Mouse (Mus musculus): Measurements from ENCODE around the gene Rnf145. TPM values are rescaled to one million over a fixed set of nuclear protein-coding genes. Genes with fewer than 3 reads are reported as not detected.

Rnf145 gene
- polyA plus RNA-seq, 1 experiment from 2014 or later: 71.3 TPM

DNA sequence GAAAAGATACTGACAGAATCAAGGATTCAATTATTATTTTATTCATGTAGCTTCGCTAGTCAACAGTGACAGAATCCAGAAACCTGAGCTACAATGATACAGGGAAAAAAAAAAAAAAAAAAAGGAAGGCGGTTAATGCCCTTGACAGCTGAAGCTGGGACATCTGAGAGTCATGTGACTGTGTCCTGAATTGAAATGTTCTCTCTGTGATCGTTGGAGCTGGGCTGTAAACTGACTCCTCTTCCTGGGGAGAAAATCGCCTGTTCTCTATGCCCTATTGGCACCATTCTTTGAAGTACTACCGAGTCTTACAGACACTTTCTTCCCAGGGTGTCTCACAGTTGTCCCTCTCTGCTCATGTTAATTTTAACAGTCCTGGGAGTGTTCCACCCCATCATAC, 15.8 kb upstream of the Rnf145 start:
- DNase-seq (ENCODE audit: low spot score) (no peak), ATAC-seq (replicated peaks; ENCODE audit: low FRiP score, low TSS enrichment, low read depth) (no peak)
- Histone ChIP-seq H3K27ac (ENCODE audit: low read depth) (no peak overlapping the region), H3K4me3 (ENCODE audit: low read depth, low read length) (no peak overlapping the region), H3K9me3 (ENCODE audit: control insufficient read depth, low read length) (no peaks in the 10 kb centered on the region), H3K9ac (ENCODE audit: low read length) (no peak overlapping the region), H3K36me3 (ENCODE audit: control insufficient read depth, insufficient read depth, low read length) (no peaks in the 10 kb centered on the region), H3K27me3 (replicated peaks; ENCODE audit: control insufficient read depth, insufficient read depth, low read length) (no peaks in the 10 kb centered on the region), H3K4me2 (ENCODE audit: low read length) (no peak overlapping the region), H3K4me1 (replicated peaks; ENCODE audit: control insufficient read depth, insufficient read depth, low read length) (peaks cover 7% of the 10 kb centered on the region; the same call in 1 of the 2 replicates)
- WGBS: 53% methylated on average over 5 of the region's 5 CpGs

DNA sequence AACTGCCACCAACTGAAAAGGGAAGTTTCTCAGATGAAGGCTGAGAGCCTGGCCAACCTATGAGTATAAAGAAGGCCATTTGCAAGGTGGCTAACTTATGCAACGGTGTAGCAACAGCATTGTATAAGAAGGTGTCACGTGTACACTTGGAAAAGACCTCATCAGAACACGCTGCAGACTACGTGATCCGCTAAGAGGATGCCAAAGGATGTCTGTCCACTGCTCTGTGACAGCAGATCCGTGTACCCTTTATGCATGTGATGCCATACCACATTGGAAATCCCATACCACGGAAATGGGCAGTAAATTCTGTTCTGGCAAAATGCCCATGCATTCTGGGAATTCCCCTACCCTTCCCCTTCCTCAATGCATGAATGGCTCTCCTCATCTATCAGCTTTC, 14.6 kb upstream of the Rnf145 start:
- H3K9me3 ChIP-seq (ENCODE audit: control insufficient read depth, low read length): no peaks in the 10 kb centered on the region
- WGBS: 86% methylated on average over 7 of the region's 7 CpGs
- ATAC-seq (replicated peaks; ENCODE audit: low FRiP score, low TSS enrichment, low read depth) (no peak), DNase-seq (ENCODE audit: low spot score) (no peak)
- H3K27me3 ChIP-seq (replicated peaks; ENCODE audit: control insufficient read depth, insufficient read depth, low read length): no peaks in the 10 kb centered on the region
- H3K4me3 ChIP-seq (ENCODE audit: low read depth, low read length): no peak overlapping the region
- no peak overlapping the region for H3K27ac ChIP-seq (ENCODE audit: low read depth)
- H3K9ac ChIP-seq (ENCODE audit: low read length): no peak overlapping the region
- H3K4me1 ChIP-seq (replicated peaks; ENCODE audit: control insufficient read depth, insufficient read depth, low read length): no peaks in the 10 kb centered on the region
- no peak overlapping the region for H3K4me2 ChIP-seq (ENCODE audit: low read length)
- H3K36me3 ChIP-seq (ENCODE audit: control insufficient read depth, insufficient read depth, low read length): no peaks in the 10 kb centered on the region

DNA sequence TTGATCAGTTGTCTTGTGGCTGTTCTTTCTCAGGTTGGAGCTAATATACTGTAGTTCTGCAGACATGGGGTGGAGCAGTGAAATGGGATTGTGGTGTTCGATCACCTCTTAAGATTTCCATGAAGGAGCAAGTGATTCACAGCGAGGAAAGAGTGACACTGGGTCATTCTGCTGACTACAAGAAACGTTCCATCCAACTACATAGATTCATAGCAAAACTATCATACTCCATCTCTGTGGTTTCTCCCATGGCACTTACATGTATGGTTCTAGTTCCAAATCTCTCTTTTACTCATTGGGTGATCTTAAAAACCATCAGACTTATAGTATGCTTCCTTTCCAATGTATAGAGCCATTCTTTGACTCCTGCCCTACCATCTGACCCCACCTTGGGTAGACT, 14.0 kb upstream of the Rnf145 start:
- Histone ChIP-seq H3K9ac (ENCODE audit: low read length) (no peak overlapping the region), H3K4me2 (ENCODE audit: low read length) (no peak overlapping the region), H3K4me1 (replicated peaks; ENCODE audit: control insufficient read depth, insufficient read depth, low read length) (no peaks in the 10 kb centered on the region), H3K9me3 (ENCODE audit: control insufficient read depth, low read length) (no peaks in the 10 kb centered on the region), H3K4me3 (ENCODE audit: low read depth, low read length) (no peak overlapping the region), H3K36me3 (ENCODE audit: control insufficient read depth, insufficient read depth, low read length) (no peaks in the 10 kb centered on the region), H3K27me3 (replicated peaks; ENCODE audit: control insufficient read depth, insufficient read depth, low read length) (no peaks in the 10 kb centered on the region), H3K27ac (ENCODE audit: low read depth) (no peak overlapping the region)
- whole genome bisulfite sequencing: 86% methylated on average over 3 of the region's 3 CpGs
- ATAC-seq (replicated peaks; ENCODE audit: low FRiP score, low TSS enrichment, low read depth) (no peak), DNase-seq (ENCODE audit: low spot score) (no peak)

DNA sequence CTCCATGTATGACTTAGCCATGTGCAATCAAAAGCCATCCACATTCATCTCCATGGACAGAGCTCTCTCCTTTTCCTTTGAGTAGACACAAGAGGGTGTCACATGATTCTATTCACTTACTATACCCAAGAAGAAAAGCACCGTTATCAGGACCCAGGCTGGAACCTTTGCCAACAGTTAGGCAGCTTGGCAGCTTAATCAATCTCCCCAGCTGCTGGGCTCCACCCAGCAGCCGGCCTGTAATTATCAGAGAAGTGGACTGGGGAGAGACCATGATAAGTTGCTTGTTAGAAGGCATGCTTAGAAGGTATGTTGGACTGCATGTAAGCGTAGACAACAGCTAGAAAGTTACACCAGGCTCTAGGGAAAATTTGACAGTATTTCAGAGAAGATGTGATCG, 9.9 kb upstream of the Rnf145 start:
- Histone ChIP-seq H3K9ac (ENCODE audit: low read length) (no peak overlapping the region), H3K4me2 (ENCODE audit: low read length) (no peak overlapping the region), H3K4me1 (replicated peaks; ENCODE audit: control insufficient read depth, insufficient read depth, low read length) (0 out of 2 replicates have a peak, but pooled peaks cover 2% of the 10 kb centered on the region), H3K4me3 (ENCODE audit: low read depth, low read length) (no peak overlapping the region), H3K9me3 (ENCODE audit: control insufficient read depth, low read length) (no peaks in the 10 kb centered on the region), H3K27me3 (replicated peaks; ENCODE audit: control insufficient read depth, insufficient read depth, low read length) (no peaks in the 10 kb centered on the region), H3K27ac (ENCODE audit: low read depth) (no peak overlapping the region), H3K36me3 (ENCODE audit: control insufficient read depth, insufficient read depth, low read length) (no peaks in the 10 kb centered on the region)
- ATAC-seq (replicated peaks; ENCODE audit: low FRiP score, low TSS enrichment, low read depth) (no peak), DNase-seq (ENCODE audit: low spot score) (no peak)
- WGBS: 67% methylated on average over 4 of the region's 4 CpGs

DNA sequence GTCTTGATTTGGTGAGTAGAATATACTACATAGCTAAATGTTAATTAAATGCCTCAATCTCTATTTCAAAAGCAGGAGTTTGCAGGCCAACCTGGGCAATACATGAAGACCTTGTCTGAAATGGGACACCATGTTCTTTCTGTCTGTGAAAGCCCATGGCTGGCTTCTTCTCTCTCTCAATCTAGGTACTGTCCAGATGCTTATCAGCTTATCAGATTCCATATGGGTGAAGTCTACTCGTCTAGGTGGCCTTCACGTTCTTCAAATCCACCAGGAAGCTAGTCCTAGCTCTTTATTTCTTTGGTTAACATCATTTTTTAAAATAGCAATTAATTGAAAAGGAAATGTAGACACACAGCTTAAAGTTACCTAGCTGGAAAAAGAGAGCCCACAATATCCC, 8.9 kb upstream of the Rnf145 start:
- WGBS: 88% methylated on average over 2 of the region's 2 CpGs
- Histone ChIP-seq H3K27ac (ENCODE audit: low read depth) (no peak overlapping the region), H3K9me3 (ENCODE audit: control insufficient read depth, low read length) (no peaks in the 10 kb centered on the region), H3K4me1 (replicated peaks; ENCODE audit: control insufficient read depth, insufficient read depth, low read length) (0 out of 2 replicates have a peak, but pooled peaks cover 2% of the 10 kb centered on the region), H3K36me3 (ENCODE audit: control insufficient read depth, insufficient read depth, low read length) (no peaks in the 10 kb centered on the region), H3K4me3 (ENCODE audit: low read depth, low read length) (no peak overlapping the region), H3K4me2 (ENCODE audit: low read length) (no peak overlapping the region), H3K9ac (ENCODE audit: low read length) (no peak overlapping the region), H3K27me3 (replicated peaks; ENCODE audit: control insufficient read depth, insufficient read depth, low read length) (no peaks in the 10 kb centered on the region)
- DNase-seq (ENCODE audit: low spot score) (no peak), ATAC-seq (replicated peaks; ENCODE audit: low FRiP score, low TSS enrichment, low read depth) (no peak)

DNA sequence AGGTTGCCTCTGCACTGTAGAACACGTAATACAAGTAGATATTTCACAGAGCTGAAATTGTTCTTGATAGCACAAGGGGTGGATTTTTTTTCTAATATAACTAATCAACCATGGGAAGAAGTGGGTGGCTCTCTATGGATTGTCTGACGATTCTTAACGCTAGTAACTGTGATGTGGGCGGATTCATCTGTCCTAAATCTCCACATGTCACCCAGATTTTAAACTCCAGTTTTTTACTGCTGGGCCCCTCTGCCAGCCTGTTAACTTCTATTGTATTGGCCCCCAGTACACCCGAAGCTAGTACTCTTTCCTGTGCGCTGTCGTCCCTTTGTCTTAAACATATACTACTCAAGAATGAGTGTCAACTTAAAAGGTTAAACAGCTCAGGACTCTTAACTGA, 8.4 kb upstream of the Rnf145 start:
- ATAC-seq (replicated peaks; ENCODE audit: low FRiP score, low TSS enrichment, low read depth): no peak
- Histone ChIP-seq H3K4me2 (ENCODE audit: low read length) (no peak overlapping the region), H3K4me1 (replicated peaks; ENCODE audit: control insufficient read depth, insufficient read depth, low read length) (0 out of 2 replicates have a peak, but pooled peaks cover 2% of the 10 kb centered on the region), H3K27me3 (replicated peaks; ENCODE audit: control insufficient read depth, insufficient read depth, low read length) (no peaks in the 10 kb centered on the region), H3K9ac (ENCODE audit: low read length) (no peak overlapping the region), H3K9me3 (ENCODE audit: control insufficient read depth, low read length) (no peaks in the 10 kb centered on the region), H3K27ac (ENCODE audit: low read depth) (no peak overlapping the region), H3K4me3 (ENCODE audit: low read depth, low read length) (no peak overlapping the region), H3K36me3 (ENCODE audit: control insufficient read depth, insufficient read depth, low read length) (no peaks in the 10 kb centered on the region)
- no peak for DNase-seq (ENCODE audit: low spot score)
- WGBS: 87% methylated on average over 7 of the region's 7 CpGs

DNA sequence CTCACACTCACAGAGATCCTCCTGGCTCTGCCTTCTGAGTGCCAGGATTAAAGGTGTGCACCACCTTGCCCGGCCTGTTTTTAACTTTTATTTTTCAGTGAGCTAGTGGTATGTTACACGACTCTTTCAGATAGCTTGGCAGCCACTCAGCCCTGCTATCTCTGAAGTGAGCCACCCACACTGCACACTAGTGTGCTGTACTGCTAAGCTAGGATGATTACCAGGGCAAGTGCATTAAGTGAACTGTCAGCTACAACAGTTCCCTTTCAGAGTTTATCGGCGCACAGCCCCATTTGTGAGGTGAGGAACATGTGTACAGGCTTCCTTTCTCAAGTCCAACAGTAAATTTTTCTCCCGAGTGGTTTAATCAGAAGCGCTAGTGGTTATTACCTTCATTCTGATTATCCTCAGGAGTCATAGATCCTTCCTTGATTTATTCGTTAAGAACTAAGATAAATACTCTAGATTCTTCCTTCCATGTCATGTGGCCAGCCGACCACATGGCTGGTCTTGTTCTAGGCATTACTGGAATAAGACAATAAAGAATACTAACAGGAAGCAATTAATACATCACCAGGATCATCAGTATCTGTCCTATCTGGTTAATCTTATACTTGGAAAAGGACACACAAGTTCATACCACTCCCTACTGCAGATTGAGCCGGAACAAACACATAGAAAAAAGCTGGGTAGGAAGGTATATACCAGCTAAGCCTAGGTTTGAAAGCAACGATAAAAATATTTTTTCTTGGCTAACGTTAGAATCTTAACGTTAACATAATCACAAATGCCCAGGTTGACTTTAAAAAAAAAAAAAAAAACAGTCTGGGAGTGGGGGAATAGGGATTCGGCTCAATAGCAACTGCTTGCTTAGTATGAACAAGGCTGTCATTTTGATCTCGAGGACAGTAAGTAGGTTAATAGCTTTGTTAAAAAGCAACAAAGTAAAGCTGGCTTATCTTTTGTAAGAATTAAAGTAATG, 6.4 kb upstream of the Rnf145 start:
- Histone ChIP-seq H3K27ac (ENCODE audit: low read depth) (no peak overlapping the region), H3K4me2 (ENCODE audit: low read length) (no peak overlapping the region), H3K4me3 (ENCODE audit: low read depth, low read length) (no peak overlapping the region), H3K36me3 (ENCODE audit: control insufficient read depth, insufficient read depth, low read length) (no peaks in the 10 kb centered on the region), H3K9me3 (ENCODE audit: control insufficient read depth, low read length) (no peaks in the 10 kb centered on the region), H3K4me1 (replicated peaks; ENCODE audit: control insufficient read depth, insufficient read depth, low read length) (0 out of 2 replicates have a peak, but pooled peaks cover 2% of the 10 kb centered on the region), H3K9ac (ENCODE audit: low read length) (no peak overlapping the region), H3K27me3 (replicated peaks; ENCODE audit: control insufficient read depth, insufficient read depth, low read length) (no peaks in the 10 kb centered on the region)
- WGBS: 66% methylated on average over 14 of the region's 14 CpGs
- no peak for ATAC-seq (replicated peaks; ENCODE audit: low FRiP score, low TSS enrichment, low read depth)
- no peak for DNase-seq (ENCODE audit: low spot score)

DNA sequence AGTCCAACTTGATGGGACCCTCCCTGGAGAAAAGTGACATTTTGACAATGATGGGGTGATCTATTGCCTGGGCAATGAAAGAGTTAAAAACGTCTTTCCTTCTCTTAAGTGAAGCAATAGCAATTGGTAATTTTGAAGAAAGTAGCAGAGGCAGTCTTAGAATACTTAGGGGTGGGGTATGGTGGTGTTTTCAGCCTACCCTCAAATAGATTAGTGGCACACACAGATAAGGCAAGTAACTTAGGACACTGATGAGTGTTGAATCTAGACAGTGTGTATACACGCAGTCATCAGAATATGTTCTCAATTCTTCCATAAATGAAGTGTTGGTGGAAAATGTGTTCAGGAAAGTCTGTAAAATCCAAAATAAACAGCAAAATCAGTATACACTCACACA, 5.7 kb upstream of the Rnf145 start:
- 51% methylated on average over 2 of the region's 2 CpGs for WGBS
- no peaks in the 10 kb centered on the region for H3K9me3 ChIP-seq (ENCODE audit: control insufficient read depth, low read length)
- H3K9ac ChIP-seq (ENCODE audit: low read length): no peak overlapping the region
- DNase-seq (ENCODE audit: low spot score) (no peak), ATAC-seq (replicated peaks; ENCODE audit: low FRiP score, low TSS enrichment, low read depth) (no peak)
- no peak overlapping the region for H3K4me3 ChIP-seq (ENCODE audit: low read depth, low read length)
- H3K27ac ChIP-seq (ENCODE audit: low read depth): no peak overlapping the region
- no peak overlapping the region for H3K4me2 ChIP-seq (ENCODE audit: low read length)
- 0 out of 2 replicates have a peak, but pooled peaks cover 2% of the 10 kb centered on the region for H3K4me1 ChIP-seq (replicated peaks; ENCODE audit: control insufficient read depth, insufficient read depth, low read length)
- H3K27me3 ChIP-seq (replicated peaks; ENCODE audit: control insufficient read depth, insufficient read depth, low read length): no peaks in the 10 kb centered on the region
- no peaks in the 10 kb centered on the region for H3K36me3 ChIP-seq (ENCODE audit: control insufficient read depth, insufficient read depth, low read length)

DNA sequence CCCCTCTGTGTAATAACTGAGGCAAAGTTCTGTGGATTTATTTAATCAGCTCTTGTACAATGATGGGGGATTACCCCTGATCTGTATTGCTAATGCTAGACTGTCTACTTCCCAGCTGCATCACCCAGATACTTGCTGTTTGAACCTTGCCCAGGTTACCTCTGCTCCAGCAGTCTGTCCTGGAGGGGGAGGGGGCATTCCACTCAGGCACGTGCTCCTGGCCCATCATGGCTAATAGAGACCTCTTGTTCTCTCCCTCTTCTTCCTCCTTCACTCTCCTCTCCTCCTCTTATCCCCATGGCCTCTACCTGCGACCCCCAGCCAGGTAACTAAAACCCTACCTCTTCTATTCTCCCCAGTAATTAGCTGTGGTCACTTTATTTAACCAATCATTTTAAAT, 4.1 kb upstream of the Rnf145 start:
- no peak overlapping the region for H3K4me3 ChIP-seq (ENCODE audit: low read depth, low read length)
- H3K36me3 ChIP-seq (ENCODE audit: control insufficient read depth, insufficient read depth, low read length): no peaks in the 10 kb centered on the region
- DNase-seq (ENCODE audit: low spot score) (no peak), ATAC-seq (replicated peaks; ENCODE audit: low FRiP score, low TSS enrichment, low read depth) (no peak)
- 61% methylated on average over 2 of the region's 2 CpGs for WGBS
- no peaks in the 10 kb centered on the region for H3K9me3 ChIP-seq (ENCODE audit: control insufficient read depth, low read length)
- no peaks in the 10 kb centered on the region for H3K27me3 ChIP-seq (replicated peaks; ENCODE audit: control insufficient read depth, insufficient read depth, low read length)
- H3K9ac ChIP-seq (ENCODE audit: low read length): no peak overlapping the region
- no peak overlapping the region for H3K4me2 ChIP-seq (ENCODE audit: low read length)
- no peak overlapping the region for H3K27ac ChIP-seq (ENCODE audit: low read depth)
- H3K4me1 ChIP-seq (replicated peaks; ENCODE audit: control insufficient read depth, insufficient read depth, low read length): 0 out of 2 replicates have a peak, but pooled peaks cover 2% of the 10 kb centered on the region

Data from intestine, embryonic 14.5 days (tissue).